Mouse (Mus musculus) gonadal fat pad, adult 2 months (tissue): ENCODE data around the gene Gpr152. TPM values are rescaled to one million over a fixed set of nuclear protein-coding genes. Genes with fewer than 3 reads are reported as not detected.
"Not testable (repeated sequence)": the region's sequence is repeated elsewhere in the genome, so short reads cannot be mapped to it uniquely, and the experiment has no call there.

Experiments used
- DNase-seq: peaks from one replicate; pipeline ENCODE4 v3.0.0-alpha.2; 2012; ENCODE audit warnings: low read depth
- polyA plus RNA-seq: library from polyadenylated mRNA; depleted of rRNA; stranded (reverse); fragments of >200 nt; gene quantifications from 2 replicates; pipeline ENCODE4 v1.2.3, GENCODE M21; 2012

Gpr152 gene
- polyA plus RNA-seq, 1 experiment, result 0.20 TPM

DNA sequence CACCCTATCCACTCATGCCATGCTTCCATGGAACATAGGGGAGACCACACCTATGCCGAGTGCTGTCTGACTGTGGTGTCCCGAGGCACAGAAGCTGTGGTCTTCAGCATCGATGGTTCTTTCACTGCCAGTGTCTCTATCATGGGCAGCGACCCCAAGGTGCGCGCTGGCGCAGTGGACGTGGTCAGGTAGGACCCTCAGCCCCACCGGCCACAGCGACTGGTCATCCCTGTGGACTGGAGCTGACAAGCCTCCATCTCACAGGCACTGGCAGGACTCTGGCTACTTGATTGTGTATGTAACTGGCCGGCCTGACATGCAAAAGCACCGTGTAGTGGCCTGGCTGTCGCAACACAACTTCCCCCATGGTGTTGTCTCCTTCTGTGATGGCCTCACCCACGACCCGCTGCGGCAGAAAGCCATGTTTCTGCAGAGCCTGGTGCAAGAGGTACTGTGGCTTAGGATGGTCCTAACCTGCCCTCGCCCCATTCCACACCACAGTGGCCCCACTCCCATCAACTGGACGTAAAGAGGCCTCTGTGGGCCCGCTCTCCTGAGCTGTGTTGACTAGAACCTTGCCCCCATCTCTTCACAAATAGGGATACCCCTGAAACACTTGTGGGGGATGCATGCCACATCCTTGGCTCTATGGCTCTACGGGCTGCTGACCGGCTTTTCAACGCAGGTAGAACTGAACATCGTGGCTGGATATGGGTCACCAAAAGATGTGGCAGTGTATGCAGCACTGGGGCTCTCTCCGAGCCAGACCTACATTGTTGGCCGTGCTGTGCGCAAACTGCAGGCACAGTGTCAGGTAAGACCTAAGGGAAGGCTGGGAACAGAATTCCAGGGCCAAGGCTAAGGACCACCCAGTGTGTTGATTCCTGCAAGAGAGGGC, 27.3 kb upstream of the Gpr152 start:
- DNase-seq, result no peak

DNA sequence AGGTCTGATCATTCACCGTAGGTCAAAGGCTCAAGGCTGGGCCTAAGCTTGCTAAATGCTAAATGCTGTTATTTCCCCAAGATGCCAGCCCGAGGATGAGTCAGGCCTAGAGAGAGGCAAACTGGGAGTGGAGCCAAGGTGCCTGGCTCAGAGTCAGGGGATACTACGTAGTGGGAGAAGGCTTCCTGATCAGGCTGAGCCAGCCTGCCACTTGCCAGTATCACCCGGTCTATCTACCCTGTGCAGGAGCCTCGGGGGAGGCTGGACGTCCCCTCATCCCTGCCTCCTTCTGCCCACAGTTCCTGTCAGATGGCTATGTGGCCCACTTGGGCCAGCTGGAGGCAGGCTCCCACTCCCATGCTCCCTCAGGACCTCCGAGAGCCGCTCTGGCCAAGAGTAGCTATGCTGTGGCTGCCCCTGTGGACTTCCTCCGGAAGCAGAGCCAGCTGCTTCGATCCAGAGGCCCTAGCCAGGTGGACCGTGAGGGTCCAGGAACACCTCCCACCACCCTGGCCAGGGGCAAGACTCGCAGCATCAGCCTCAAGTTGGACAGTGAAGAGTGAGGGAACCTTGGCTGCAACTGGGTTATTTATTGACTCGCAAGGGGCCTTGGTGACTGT, 26.3 kb upstream of the Gpr152 start:
- DNase-seq, result no peak

DNA sequence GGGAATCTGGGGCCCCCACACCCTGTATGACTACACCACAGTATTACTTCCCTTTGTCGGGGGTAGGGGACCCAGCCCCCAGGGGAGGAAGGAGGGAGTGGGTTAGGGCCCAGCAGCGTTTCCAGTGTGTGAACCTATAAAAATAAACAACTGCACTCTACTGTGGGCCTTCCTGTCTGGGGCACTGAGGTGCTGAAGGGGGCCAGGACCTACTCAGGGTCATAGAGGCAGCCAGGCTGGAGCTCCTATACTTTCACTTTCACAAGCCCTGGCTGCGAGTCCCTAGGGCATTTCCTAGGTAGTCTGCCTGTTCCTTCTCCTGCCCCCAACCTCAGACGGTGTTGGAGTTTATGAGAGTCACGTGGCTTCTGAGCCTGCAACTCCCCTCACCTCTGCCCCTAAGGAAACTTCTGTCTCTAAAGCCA, 25.8 kb upstream of the Gpr152 start:
- no peak for DNase-seq

DNA sequence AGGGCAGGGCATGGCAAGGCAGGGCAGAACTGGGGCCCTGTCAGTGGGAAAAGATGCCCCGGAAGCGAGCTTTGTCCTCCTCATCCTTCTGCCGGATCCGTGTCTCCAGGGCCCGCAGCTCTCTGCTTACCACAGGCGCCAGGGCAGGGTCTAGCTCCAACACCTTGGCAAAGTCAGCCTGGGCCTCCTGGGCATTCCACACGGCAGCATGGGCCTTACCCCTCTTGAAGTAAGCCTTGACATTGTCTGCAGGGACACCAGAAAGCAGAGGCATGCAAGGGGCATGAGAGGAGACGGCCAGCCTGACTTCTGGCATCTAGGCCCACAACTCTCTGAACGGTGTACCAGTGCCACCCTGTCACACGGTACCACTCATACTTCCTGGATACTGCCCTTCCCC, 25.0 kb upstream of the Gpr152 start:
- no peak for DNase-seq

DNA sequence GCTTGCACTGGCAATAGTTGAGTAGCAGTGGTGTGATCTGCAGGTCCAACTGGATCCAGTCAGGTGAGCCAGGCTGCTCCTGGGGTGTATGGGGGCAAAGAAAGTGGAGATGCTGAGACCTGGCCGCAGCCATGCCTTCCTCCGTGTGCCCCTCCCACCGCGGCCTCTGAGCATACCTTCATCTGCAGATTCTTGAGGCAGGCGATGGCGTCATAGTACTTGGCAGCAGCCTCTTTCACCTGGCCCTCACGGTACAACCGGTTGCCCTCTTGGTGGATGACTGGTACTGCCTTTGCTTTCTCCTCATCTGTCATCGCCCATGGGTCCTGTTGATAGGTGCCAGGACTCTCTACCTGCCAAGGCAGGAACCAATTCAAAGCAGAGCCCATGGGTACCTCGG, 24.4 kb upstream of the Gpr152 start:
- DNase-seq, result no peak

DNA sequence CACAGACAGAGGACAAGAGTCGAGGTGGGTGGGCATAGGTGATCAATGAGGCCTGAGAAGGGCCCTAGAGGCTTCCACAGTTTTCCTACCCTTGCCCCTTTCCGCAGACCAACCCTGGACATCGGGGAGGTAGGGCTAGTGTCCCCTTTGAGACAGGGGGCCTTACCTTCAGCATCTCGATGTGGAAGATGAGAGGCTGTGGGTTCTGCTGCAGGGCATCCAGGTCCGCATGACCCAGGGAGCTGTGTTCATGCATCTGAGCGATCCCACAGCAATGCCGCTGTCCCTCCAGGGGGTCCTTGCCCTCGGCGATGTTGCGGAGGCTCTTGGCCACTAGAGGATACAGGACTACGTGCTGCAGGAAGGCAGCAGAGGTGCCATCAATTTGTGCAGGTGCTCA, 23.8 kb upstream of the Gpr152 start:
- no peak for DNase-seq

DNA sequence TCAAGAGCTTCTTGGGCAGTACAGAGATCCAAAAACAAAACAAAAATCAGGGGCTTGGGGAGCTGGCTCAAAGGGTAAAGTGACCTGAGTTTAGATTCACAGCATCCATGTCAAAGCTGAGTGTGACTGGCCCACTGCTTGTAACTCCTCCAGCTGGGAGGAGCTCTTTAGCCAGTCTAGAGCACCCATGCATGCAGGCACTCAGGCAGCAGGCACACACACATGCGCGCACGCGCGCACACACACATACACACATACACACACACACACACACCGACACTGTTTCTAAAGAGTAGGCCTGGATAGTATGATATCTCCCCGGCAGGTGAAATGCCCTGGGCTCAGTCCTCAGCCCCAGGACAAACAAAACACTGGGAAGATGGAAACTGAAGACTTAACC, 22.6 kb upstream of the Gpr152 start:
- DNase-seq, result no peak

DNA sequence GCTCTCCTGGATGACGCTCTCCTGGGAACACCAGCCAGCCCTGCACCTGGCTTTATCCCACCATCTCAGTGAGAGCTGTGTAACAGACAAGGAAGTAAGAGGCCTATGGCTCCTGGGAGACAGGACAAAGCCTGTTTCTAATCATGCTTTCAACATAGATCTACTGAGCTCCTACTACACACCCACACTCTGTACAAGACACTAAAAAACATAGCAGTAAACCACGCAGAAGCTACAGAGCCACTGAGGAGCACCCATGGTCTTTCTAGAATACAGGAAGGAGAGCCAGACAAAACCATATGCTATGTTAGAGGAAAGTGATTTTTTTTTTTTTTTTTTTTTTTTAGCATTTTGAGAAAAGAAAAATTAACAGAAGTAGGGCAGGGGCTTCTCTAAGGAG, 21.2 kb upstream of the Gpr152 start:
- DNase-seq, result no peak

DNA sequence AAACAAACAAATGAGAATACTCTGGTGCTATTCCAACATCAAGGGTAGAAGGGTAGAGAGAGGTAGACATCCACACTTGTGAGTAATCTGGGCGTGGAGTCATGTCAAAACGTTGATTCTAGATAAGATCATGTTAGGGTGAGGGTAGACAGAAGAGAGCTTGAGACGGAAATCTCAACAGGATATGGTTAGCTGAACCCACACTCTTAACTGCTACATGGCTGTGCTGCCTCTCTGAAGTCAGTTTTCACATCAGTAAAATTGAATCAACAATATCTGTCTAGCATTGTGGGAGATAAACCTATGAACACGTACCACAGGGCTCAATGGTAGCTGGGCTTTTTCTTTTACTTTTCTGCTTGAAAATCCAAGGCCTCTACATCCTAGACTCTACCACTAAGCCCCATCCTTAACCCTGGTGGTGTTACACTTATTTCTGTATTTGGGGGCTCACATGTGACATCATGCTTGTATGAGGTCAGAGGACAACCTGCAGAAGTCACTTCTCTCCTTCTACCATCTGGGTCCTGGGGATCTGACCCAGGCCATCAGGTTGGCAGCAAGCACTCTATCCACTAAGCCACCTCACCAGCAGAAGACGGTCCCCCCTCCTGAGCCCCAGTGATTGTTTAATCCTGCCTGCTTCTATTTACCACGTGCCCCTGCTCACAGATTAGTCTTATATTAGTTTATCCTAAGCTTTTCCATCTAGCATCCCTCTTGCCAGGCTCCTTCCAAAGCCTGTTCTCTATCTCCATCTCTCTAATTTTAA, 19.7 kb upstream of the Gpr152 start:
- no peak for DNase-seq

DNA sequence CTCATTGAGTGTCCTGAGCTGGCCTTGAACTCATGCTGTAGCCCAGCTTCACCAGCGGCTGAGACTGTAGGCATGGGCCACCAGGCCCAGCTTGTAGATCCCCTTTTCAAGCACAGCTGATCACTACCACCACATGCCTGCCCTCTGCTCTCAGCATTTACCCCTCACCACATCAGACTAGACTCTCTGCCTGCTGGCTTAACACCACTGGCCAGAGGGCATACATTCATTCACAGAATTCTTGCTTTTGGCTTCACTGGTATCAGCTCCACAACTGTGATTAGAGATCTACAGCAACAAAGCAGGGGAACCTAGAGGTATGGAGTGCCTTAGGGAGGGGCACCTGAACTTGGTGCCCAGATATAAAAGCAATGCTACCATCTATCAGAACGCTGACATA, 19.1 kb upstream of the Gpr152 start:
- no peak for DNase-seq

DNA sequence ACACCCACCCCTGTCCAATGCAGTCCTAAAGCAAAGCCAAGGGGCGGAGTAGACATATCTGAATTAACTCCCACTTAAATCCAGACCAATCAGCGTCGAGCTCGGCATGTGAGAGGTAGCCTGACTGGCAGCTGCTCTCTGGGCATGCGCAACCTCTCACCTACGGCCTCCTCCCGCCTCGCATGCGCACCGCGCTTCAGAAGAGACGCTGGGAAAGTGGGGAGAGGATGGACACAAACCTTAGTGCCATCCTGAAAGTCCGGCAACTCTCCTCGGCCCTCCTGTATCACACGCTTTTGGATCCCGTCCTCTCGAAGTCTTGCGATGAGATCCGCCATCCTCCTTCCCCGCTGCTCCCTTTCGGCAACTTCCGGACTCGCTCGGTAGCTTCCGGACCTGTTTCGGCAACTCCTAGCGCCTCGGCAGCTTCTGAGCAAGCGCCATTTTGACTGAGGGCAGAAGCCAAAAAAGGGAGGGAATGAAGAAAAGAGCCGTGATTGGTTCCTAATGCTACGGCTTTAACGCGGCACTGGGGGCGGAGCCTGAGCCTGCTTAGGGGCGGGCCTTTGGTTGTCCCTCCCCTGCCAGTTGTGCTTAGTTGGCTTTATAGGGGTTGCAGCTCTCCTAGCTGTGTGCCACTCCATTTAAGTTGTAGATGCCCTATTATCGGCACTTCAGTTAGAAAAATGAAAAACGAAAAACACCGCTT, 18.3 kb upstream of the Gpr152 start:
- peak; percentile 90 for DNase-seq

DNA sequence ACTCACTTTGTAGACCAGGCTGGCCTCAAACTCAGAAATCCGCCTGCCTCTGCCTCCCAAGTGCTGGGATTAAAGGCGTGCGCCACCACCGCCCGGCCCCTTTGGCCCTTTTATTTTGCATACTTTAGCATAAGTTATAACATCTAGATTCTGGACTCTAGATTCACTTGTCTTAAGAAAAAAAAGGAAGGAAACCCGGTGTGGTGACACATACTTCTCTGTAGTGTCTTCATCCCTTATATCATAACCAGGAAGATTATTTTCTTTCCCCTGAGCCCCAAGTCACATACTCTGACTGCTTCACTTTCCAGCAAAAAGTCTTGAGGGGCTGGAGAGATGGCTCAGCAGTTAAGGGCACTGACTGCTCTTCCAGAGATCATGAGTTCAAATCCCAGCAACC, 17.7 kb upstream of the Gpr152 start:
- not testable (repeated sequence) for DNase-seq

DNA sequence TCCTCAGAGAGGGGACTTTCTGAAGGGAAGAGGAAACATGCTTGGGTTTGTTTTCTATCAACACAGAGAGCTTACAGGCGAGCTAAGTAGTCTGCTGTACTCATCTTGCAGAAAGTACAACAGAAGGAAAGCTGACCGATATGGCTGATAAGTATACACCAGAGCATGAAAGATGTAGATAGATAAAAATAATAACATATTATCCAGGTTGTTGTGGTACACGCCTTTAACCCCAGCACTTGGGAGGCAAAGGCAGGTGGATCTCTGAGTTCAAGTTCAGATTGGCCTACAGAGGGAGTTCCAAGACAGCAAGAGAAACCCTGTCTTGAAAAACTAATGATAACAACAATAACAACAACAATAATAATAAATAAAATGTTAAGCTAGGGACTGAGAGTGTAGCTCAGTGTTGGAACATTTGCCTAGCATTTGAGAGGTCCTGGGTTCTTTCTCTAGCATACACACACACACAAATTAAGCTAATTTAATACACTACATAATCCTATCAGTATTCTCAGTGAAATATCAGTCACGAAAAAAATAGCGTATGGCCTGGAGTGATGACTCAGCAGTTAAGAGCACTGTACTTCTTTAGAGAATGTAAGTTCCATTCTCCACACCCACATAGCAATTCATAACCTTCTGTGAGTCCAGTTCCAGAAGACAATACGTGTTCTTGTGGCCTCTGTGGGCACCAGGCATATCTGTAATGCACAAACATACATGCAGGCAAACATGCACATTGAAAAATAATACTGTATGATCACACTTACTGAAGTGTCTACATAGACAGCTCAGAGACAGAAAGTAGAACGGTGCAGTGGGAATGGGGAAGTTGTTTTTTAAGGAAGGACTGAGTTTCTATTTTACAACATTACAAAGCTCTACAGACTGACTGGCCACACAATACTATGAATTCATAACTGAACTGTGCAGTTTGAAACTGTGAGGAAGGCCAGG, 16.9 kb upstream of the Gpr152 start:
- no peak for DNase-seq

DNA sequence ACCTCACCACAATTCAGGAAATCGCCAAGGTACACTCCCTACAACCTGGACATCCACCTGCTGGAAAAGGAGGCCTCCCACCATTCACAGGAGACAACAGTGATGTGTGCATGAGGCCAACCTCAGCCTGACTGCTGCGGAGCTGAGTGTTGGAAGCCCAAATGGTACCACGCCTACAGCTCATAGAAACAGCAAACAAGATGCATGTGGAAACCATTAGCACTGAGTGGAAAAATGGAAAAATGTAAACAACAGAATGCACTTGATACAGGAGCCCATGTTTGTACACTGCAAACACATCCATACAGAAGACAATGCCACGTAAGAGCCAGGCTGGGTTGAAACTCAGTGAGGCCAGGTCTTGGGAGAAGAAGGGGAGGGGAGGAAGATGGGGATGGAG, 15.2 kb upstream of the Gpr152 start:
- no peak for DNase-seq

DNA sequence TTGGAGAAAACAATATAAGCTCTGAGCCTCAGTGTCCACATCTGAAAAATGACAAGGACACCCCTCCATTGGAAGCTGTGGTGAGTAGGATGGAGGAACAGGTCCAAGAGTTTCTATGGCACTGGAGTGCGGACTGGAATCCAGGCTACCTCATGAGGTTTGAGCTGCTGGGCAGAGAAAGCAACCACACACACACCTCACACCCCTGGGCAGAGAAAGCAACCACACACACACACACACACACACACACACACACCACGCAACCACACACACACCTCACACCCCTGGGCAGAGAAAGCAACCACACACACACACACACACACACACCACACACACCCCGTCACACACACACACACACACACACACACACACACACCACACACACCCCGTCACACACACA, 14.3 kb upstream of the Gpr152 start:
- DNase-seq, result not testable (repeated sequence)

DNA sequence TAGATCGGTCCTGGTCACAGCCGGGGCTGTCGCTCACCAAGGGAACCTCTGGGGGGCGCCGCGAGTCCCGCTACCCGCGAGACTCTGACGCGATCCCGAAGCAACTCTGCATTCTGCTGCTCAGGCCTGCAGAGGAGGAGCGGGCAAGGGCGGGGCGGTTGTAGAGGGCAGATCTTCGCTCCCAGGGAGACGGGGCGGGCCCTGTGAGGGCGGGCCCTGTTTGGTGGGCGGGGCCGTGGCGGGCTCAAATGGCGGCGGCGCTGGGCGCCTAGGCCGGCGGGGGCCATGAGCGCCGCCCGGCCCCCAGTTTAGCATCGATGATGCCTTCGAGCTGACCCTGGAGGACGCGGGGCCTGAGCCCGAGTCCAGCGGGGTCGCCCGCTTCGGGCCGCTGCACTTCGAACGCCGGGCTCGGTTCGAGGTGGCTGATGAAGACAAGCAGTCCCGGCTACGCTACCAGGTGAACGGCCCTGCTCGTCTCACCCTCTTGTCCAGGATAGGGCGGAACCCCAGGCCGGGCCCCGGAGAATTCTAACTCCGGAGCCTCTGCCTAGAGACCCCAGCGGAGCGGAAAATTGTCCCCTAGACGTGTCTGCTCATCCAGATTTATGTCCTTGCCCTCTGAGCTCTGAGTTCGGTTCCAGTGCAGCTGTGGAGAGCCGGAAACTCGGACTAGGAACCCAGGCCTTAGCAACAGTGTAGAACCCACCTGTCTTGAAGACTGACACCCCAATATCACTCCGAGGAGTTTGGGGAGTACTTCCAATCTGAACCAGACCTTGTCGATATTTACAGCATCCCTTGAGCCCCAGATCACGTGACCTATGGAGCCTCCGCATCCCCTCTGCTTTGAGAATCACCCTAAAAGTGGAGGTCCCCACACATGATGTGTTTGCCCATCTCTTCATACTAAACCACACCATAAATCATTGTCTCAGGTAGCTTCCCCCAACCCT, 13.6 kb upstream of the Gpr152 start, which contains the start of gene Aip:
Aip (minus strand) TSS at position 118 of the 956 bp plus-strand sequence.
- peak; percentile 56 for DNase-seq

DNA sequence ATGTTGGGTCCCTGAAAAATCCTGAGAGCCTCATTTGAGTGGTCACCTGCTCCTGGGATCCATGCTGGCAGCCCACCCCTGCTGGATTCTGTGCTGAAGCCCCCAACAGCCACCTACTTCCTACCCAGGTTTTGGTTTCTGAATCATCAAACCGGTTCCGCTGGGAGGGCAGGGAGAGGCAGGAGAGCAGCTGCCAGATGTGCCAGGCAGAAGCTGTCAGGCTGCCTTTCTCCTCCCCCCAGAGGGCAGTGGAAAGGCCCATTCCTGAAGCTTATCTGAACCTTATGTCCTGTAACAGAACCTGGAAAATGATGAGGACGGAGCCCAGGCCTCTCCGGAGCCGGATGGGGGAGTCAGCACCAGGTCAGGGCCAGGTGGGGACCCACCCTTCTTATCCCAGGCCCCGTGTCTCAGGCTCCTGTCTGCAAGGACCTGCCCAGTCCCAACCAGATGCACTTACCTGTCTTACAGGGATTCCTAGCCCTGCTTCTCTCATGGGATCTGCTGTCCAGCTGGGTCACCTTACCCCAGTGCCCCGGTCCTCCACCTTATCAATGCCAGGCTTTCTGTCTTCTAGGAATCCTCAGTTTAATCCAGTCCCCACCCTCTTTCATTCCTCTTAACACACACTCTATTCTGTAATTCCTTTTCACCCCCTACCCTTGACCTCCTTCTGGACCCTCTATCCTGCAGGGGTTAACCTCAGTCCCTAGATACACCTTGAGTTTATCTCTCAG, 12.7 kb upstream of the Gpr152 start:
- no peak for DNase-seq

DNA sequence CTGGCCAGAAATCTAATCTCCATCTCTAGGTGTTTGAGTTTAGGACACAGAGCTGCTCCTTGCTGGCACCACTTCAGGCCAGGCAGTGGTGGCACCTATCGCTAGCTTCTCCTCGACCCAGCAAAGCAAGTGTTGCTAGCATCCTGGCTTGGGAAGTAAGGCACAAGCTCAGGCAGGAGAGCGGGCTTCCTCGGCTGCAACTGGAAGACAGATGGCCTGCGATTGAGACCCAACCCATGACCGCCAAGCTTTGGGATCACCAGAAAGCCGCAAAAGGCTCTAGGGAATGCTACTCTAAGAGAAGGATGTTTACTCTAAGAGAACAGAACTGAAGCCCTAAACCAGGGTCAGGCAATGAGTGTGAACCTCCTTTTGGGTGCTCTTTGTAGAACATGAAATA, 10.1 kb upstream of the Gpr152 start:
- DNase-seq, result no peak

DNA sequence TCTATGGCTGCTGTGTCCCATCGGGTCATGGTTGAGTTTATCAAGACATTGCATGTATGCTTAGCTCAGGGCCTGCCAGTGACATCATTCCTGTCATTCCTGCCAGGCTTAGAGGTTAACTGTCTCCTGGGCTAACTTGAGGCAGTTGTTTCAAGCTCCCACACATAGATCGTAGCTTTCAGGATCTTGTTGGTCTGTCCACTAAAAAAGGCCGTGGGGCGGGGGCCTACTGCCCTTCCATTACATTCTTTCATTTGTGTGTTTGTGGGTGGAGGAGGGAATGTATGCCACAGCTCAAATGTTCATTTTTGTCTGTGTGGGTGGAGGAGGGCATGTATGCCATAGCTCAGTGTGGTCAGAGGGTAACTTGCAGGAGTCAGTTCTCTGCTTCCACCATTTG, 9.5 kb upstream of the Gpr152 start:
- no peak for DNase-seq
